Mouse (Mus musculus) T-helper 2 cell (primary cell): ENCODE data around the gene Slc4a10.

Experiments used
- in situ Hi-C: fragments of 300-600 bp; cut with MboI, MseI; formaldehyde crosslinking; loops from one replicate; pipeline ENCODE4 v1.15.1; 2025; ENCODE audit warnings: high pct_unique_total_duplicates

The Slc4a10 gene

GRCm38 (mm10) chr2:62347762-62348161, 301.5 kb downstream of the Slc4a10 start:
- in situ Hi-C loops: no loop called here

- in situ Hi-C loops: no loop called here
Measured at GRCm38 (mm10) chr2:62352035-62352434, 305.8 kb downstream of the Slc4a10 start.

- in situ Hi-C loops: no loop called here
Measured at GRCm38 (mm10) chr2:62355766-62356165, 309.5 kb downstream of the Slc4a10 start.

- in situ Hi-C loops: no loop called here
Measured at GRCm38 (mm10) chr2:62356606-62357005, 310.3 kb downstream of the Slc4a10 start.

- in situ Hi-C loops: no loop called here
Measured at GRCm38 (mm10) chr2:62357259-62357658, 311.0 kb downstream of the Slc4a10 start.

GRCm38 (mm10) chr2:62360872-62361271, 314.6 kb downstream of the Slc4a10 start:
- in situ Hi-C loops: no loop called here

GRCm38 (mm10) chr2:62361514-62361913, 315.3 kb downstream of the Slc4a10 start:
- in situ Hi-C loops: no loop called here

- in situ Hi-C loops: no loop called here
Measured at GRCm38 (mm10) chr2:62362211-62362610, 315.9 kb downstream of the Slc4a10 start.

- in situ Hi-C loops: no loop called here
Measured at GRCm38 (mm10) chr2:62363606-62364005, 317.3 kb downstream of the Slc4a10 start.

GRCm38 (mm10) chr2:62368349-62369053, 322.2 kb downstream of the Slc4a10 start:
- in situ Hi-C loops: no loop called here

GRCm38 (mm10) chr2:62370048-62370447, 323.8 kb downstream of the Slc4a10 start:
- in situ Hi-C loops: no loop called here

- in situ Hi-C loops: no loop called here
Measured at GRCm38 (mm10) chr2:62373692-62374091, 327.4 kb downstream of the Slc4a10 start.
